Mouse (Mus musculus) erythroblast, embryonic 14.5 days (primary cell): ENCODE measurements around the gene Tuft1. TPM values are rescaled to one million over a fixed set of nuclear protein-coding genes. Genes with fewer than 3 reads are reported as not detected.
"Not testable (repeated sequence)": the region's sequence is repeated elsewhere in the genome, so short reads cannot be mapped to it uniquely, and the experiment has no call there.

Source experiments
- H3K27me3 ChIP-seq: 2 replicates; pipeline ENCODE4 v1.6.1; 2012; ENCODE audit warnings: inconsistent platforms; ENCODE audit not compliant: control insufficient read depth
- H3K36me3 ChIP-seq: 2 replicates; pipeline ENCODE4 v1.6.1; 2012; ENCODE audit warnings: mild to moderate bottlenecking, inconsistent platforms; ENCODE audit not compliant: control insufficient read depth
- H3K4me1 ChIP-seq: 2 replicates; pipeline ENCODE4 v1.6.1; 2012; ENCODE audit warnings: inconsistent platforms; ENCODE audit not compliant: control insufficient read depth
- H3K4me3 ChIP-seq: replicated peaks from 2 replicates; pipeline ENCODE3; 2012; ENCODE audit warnings: moderate library complexity, mild to moderate bottlenecking, inconsistent platforms
- H3K9me3 ChIP-seq: 2 replicates; pipeline ENCODE4 v1.6.1; 2012; ENCODE audit warnings: low read length, inconsistent platforms, mixed read lengths; ENCODE audit not compliant: control insufficient read depth
- GATA1 ChIP-seq: IDR thresholded peaks from 2 replicates; pipeline ENCODE4 v1.6.1; 2012; ENCODE audit warnings: low read length, inconsistent platforms, mixed read lengths
- TAL1 ChIP-seq: IDR thresholded peaks from 3 replicates; pipeline ENCODE4 v1.6.1; 2012; ENCODE audit warnings: low read length, inconsistent platforms, mixed read lengths
- polyA plus RNA-seq: library from polyadenylated mRNA; stranded (reverse); fragments of >175 nt; gene quantifications from 2 replicates; pipeline ENCODE4 v1.2.3, GENCODE M21; 2012

Gene Tuft1
- polyA plus RNA-seq, 1 experiment = 0.30 TPM

DNA sequence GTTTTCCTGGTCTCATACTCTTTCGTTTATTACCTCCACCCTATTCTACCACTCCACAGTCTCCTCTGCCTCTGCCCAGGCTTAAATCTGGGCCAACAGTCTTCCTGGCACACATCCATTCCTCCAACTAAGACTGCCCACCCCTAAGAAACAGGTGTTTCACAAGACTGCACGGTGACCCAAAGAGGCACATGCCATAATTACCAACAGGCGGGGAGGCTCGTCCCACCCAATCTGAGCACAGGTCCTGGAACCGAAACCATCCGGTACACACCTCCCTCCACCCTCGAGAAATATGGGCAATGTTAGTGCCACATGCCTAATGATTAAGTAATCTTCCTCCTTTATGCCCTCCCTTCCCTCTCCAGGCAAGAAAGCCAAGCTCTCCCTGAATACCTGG, 8.3 kb downstream of the Tuft1 start:
- H3K36me3 ChIP-seq = no peaks in the 10 kb centered on the region
- H3K4me3 ChIP-seq = no peak overlapping the region
- no peaks in the 10 kb centered on the region for H3K9me3 ChIP-seq
- no peaks in the 10 kb centered on the region for H3K27me3 ChIP-seq
- no peak for TF ChIP-seq GATA1
- no peak for TF ChIP-seq TAL1
- peaks cover 28% of the 10 kb centered on the region for H3K4me1 ChIP-seq

DNA sequence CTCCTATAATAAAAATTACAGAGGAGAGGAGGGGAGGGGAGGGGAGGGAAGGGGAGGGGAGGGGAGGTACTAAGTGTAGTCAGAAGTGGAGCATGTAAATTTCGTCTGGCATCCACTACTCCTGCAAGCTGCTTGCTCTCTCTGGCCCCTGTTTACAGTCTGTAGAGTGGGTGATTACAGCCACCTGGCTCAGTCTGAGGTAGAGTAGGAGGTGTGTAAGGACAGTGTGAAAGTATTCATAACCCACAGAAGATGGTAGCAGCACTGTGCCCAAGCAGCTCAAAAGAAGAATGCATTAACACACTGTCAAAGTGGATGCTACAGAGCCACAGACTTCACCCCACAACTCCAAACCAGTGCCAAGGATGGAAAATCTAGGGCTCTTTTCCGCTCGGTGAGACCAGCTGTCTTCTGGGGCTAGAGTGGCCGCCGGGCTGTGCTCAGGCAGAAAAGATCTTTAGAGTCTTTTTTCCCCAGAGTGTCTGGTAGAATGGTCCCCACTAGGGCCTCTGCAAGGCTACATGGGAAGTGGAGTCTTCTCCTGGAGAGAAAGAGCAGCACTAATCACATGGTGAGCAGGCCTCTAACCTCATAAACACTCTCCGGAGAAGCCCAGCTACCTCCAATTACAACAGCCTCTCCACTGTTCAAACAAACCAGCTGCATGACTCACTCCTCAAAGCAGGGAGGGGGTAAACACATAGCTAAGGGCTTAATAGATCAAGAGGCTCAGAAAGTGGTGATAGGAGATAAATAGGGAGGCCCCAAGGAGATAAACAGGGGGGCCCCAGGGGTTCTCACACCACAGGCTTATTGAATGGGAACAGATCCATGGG, 9.7 kb downstream of the Tuft1 start:
- Histone ChIP-seq H3K36me3 (no peaks in the 10 kb centered on the region), H3K27me3 (no peaks in the 10 kb centered on the region), H3K9me3 (no peaks in the 10 kb centered on the region), H3K4me3 (no peak overlapping the region), H3K4me1 (peaks cover 28% of the 10 kb centered on the region)
- TF ChIP-seq GATA1 (no peak), TAL1 (no peak)

DNA sequence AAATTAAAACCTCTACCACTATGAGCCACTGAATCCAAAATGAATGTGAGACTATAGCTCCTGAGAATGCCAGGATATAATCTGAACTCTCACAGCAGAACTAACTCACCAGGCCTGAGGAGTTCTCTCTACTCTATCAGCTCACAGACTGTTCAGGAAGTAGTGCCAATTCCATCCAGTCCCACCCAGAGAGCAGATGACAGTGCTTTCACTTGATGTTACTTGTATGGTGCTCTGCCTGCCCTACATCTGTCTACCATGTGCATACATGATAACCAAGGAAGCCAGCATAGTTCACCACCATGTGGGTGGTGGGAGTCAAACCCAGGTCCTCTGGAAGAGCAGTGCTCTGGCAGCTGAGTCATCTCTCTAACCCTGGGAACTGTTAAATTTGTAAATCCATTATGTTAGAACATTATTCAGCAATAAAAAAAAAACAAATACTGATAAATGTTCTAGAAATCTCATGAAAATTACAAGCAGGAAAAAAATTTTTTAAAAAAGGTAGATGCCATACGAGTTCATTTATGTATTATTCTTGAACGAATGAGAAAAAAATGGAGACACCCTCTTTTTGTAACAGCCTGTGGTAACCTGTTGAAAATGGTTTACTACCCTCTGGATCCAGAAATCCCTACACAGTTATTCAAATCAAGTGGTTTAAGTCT, 16.0 kb downstream of the Tuft1 start, which contains the start of gene Gm10972:
Gene Gm10972 (plus strand): TSS at position 618 of the 668 bp plus-strand sequence.
- H3K4me3 ChIP-seq, H3K4me1 ChIP-seq, H3K9me3 ChIP-seq, H3K36me3 ChIP-seq, H3K27me3 ChIP-seq: not testable (repeated sequence)

DNA sequence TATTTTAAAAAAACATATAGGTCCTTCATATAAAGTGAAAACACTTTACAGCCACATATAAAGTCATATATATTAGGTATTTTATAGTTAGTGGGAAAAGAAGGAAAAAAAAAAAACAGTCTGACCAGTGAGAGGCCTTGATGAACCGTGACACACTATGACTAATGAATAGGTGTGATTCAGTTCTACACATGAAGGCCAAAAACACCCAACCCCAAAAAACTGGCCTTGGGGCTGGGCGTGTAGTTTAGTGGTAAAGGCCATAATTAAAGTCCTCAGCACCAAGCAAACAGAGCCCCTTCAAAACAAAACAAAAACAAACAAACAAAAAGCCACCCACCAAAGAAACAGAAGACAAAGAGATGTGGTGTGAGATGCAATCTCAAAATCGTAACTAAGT, 28.8 kb downstream of the Tuft1 start:
- Histone ChIP-seq H3K9me3 (no peaks in the 10 kb centered on the region), H3K4me1 (no peaks in the 10 kb centered on the region), H3K4me3 (no peak overlapping the region), H3K27me3 (no peaks in the 10 kb centered on the region), H3K36me3 (peaks cover 16% of the 10 kb centered on the region)
- TF ChIP-seq GATA1 (no peak), TAL1 (no peak)

DNA sequence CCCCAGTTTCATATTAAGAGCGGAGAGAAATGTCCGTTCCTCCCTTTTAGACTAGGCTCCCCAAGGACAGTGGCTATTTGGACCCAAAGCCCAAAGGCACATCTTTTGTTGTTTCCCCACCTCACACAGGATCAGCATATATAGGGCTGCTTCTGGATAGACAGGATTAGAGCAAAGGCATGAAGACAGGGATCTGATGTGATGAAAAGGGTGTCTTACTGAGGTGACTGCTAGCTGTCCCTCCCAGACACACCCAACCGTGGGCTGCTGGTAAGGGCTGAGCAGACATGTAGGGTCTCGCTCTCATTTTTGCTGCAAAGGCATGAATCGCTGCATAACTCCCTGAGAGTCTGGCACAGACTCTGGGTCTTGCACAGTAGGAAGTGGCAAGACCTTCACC, 30.0 kb downstream of the Tuft1 start:
- Histone ChIP-seq H3K9me3 (no peaks in the 10 kb centered on the region), H3K36me3 (peaks cover 15% of the 10 kb centered on the region), H3K4me3 (no peak overlapping the region), H3K4me1 (no peaks in the 10 kb centered on the region; the same call in 1 of the 2 replicates), H3K27me3 (no peaks in the 10 kb centered on the region)
- TF ChIP-seq TAL1 (no peak), GATA1 (no peak)

DNA sequence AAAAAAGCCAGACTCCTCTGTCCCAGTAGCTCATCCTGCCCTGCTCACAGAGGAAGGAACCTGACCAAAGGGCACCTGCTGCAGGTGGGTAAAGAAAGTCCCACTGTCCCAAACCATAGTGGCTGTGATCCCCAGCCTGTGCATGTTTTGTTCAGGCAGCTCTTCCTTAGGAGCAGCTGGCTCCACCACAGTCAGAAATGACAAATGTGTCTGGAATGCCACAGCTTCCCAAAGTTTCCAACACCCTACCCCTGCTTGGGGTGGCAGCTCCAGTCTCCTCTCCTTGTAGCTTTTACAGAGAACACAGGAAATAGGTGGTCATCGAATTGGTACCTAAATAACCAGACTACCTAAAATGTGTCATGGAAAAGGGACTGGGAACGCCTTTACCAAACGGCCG, 34.4 kb downstream of the Tuft1 start:
- peaks cover 27% of the 10 kb centered on the region for H3K4me1 ChIP-seq
- H3K9me3 ChIP-seq = no peaks in the 10 kb centered on the region
- H3K36me3 ChIP-seq = peaks cover 45% of the 10 kb centered on the region
- H3K27me3 ChIP-seq = no peaks in the 10 kb centered on the region
- no peak overlapping the region for H3K4me3 ChIP-seq
- TF ChIP-seq TAL1 = no peak
- TF ChIP-seq GATA1 = no peak

DNA sequence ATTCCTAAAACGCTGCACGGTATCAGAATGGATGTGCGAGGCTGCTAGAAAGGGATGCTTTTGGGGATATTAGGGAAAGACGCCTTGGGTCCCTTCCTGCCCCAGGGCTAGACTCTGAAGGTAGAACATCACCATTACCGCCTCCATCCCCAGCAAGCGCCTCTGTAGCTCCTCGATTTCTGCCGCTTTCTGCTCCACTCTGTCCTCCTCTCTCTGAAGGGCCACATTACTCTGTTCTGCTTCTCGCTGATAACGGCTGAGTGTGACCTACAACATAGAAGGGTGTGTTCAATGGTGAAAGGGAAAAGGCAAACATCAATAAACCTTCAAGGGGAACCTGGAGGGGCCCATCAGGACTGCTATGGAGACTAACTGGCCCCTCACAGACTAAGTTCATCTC, 36.1 kb downstream of the Tuft1 start:
- H3K36me3 ChIP-seq = peaks cover 39% of the 10 kb centered on the region
- peak overlapping the region; percentile 6 for H3K4me3 ChIP-seq
- no peaks in the 10 kb centered on the region for H3K27me3 ChIP-seq
- TF ChIP-seq TAL1 = no peak
- no peak for TF ChIP-seq GATA1
- H3K9me3 ChIP-seq = no peaks in the 10 kb centered on the region
- peaks cover 30% of the 10 kb centered on the region for H3K4me1 ChIP-seq

DNA sequence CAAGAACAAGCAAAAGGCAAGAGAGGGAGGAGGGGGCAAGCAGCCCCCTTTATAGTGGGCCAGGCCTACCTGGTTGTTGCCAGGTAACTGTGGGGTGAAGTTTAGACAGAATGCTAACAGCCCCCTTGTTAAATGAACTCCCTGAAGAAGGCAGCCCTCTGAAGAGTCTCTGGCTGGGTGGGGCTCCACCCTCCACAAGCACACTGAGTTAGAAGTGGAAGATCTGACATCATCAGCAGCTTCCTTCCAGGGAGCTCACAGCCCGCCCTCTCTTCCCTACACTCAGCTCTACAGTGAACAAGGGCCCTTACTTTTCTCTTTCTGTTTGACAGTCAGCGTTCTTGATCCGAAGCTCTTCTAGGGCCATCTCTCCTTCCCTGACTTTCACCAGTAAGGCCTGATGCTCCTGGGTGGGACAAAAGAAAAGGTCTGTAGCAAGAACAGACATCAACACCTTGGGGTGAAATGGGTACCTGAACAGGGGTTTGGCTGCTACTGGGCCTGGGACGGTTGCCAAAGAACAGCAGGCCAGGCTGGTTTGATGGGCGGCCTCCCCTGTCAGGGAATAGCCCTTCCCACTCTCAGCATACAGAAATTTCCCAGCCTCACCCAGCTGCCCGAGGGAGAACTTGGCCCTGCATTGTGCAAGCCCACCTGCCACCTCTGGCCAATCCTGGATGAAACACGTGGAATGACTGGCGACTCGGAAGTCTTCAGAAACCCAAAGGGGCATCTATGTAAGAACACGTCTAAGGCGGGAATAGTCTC, 36.7 kb downstream of the Tuft1 start:
- peaks cover 30% of the 10 kb centered on the region for H3K4me1 ChIP-seq
- H3K4me3 ChIP-seq = peak overlapping the region; percentile 6
- H3K27me3 ChIP-seq = no peaks in the 10 kb centered on the region
- H3K36me3 ChIP-seq = peaks cover 39% of the 10 kb centered on the region
- no peak for TF ChIP-seq GATA1
- no peak for TF ChIP-seq TAL1
- H3K9me3 ChIP-seq = no peaks in the 10 kb centered on the region

DNA sequence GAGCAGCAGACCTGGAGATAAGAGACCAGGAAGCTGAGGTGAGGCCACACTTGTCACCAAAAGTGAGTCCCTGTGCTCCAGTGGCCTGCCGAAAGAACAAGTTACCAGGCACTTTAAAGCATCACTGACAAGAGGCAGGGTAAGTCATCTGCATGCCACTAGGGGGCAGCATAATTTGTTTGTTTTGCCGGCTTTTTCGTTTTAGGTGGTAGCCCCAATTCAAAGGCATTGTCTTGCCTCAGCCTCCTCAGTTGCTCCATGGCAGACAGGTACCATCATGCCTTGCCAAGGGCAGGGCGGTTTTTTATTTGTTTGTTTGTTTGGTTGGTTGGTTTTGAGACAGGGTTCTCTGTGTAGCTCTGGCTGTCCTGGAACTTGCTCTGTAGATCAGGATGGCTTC, 42.0 kb downstream of the Tuft1 start:
- no peak for TF ChIP-seq GATA1
- TF ChIP-seq TAL1 = no peak
- no peaks in the 10 kb centered on the region for H3K27me3 ChIP-seq
- no peaks in the 10 kb centered on the region for H3K9me3 ChIP-seq
- peaks cover 47% of the 10 kb centered on the region for H3K36me3 ChIP-seq
- H3K4me3 ChIP-seq = no peak overlapping the region
- peaks cover 21% of the 10 kb centered on the region for H3K4me1 ChIP-seq
